Mouse (Mus musculus): Measurements from ENCODE around the gene Hdgfl3. TPM values are rescaled to one million over a fixed set of nuclear protein-coding genes. Genes with fewer than 3 reads are reported as not detected.

Hdgfl3 gene
- polyA plus RNA-seq, 1 experiment: 1.4 TPM

- 2% methylated on average over 3 of the region's 3 CpGs for WGBS
- H3K4me3 ChIP-seq (replicated peaks; ENCODE audit: control insufficient read depth, low read depth, low read length): no peak overlapping the region
- no peaks in the 10 kb centered on the region for H3K4me1 ChIP-seq (ENCODE audit: control insufficient read depth, insufficient read depth, low read length)
- no peak overlapping the region for H3K27ac ChIP-seq (ENCODE audit: control insufficient read depth, insufficient read depth, low read depth, low read length, poor library complexity)
- no peak for TF ChIP-seq POLR2A (IDR thresholded peaks at IDR 0.05; ENCODE audit: borderline replicate concordance, control insufficient read depth, low read depth, low read length)
- TF ChIP-seq CTCF (IDR thresholded peaks at IDR 0.05; ENCODE audit: control insufficient read depth, insufficient read depth, low read length): 0 out of 2 replicates have a peak, but pooled peaks have one; percentile 7
These were observed 25.4 kb upstream of the Hdgfl3 start for GRCm38 (mm10) chr7:81959704-81960103.

GRCm38 (mm10) chr7:81954208-81954846 is 20.1 kb upstream of the Hdgfl3 start:
- Histone ChIP-seq H3K4me3 (replicated peaks; ENCODE audit: control insufficient read depth, low read depth, low read length) (no peak overlapping the region), H3K27ac (ENCODE audit: control insufficient read depth, insufficient read depth, low read depth, low read length, poor library complexity) (no peak overlapping the region), H3K4me1 (ENCODE audit: control insufficient read depth, insufficient read depth, low read length) (no peaks in the 10 kb centered on the region)
- TF ChIP-seq POLR2A (IDR thresholded peaks at IDR 0.05; ENCODE audit: borderline replicate concordance, control insufficient read depth, low read depth, low read length): no peak
- peak; percentile 18; the same call in 1 of the 2 replicates for TF ChIP-seq CTCF (IDR thresholded peaks at IDR 0.05; ENCODE audit: control insufficient read depth, insufficient read depth, low read length)

- 70% methylated on average over 2 of the region's 2 CpGs for WGBS
- Histone ChIP-seq H3K4me3 (replicated peaks; ENCODE audit: control insufficient read depth, low read depth, low read length) (no peak overlapping the region), H3K4me1 (ENCODE audit: control insufficient read depth, insufficient read depth, low read length) (no peaks in the 10 kb centered on the region), H3K27ac (ENCODE audit: control insufficient read depth, insufficient read depth, low read depth, low read length, poor library complexity) (no peak overlapping the region)
- TF ChIP-seq CTCF (IDR thresholded peaks at IDR 0.05; ENCODE audit: control insufficient read depth, insufficient read depth, low read length) (no peak), POLR2A (IDR thresholded peaks at IDR 0.05; ENCODE audit: borderline replicate concordance, control insufficient read depth, low read depth, low read length) (no peak)
These were observed 16.2 kb upstream of the Hdgfl3 start for GRCm38 (mm10) chr7:81950499-81950898.

- 41% methylated on average over 4 of the region's 4 CpGs for WGBS
- TF ChIP-seq CTCF (IDR thresholded peaks at IDR 0.05; ENCODE audit: control insufficient read depth, insufficient read depth, low read length) (no peak), POLR2A (IDR thresholded peaks at IDR 0.05; ENCODE audit: borderline replicate concordance, control insufficient read depth, low read depth, low read length) (no peak)
These were observed 11.1 kb upstream of the Hdgfl3 start for GRCm38 (mm10) chr7:81945398-81945797.

GRCm38 (mm10) chr7:81934806-81935205 is 533 bp upstream of the Hdgfl3 start:
- Histone ChIP-seq H3K27ac (ENCODE audit: control insufficient read depth, insufficient read depth, low read depth, low read length, poor library complexity) (no peak overlapping the region), H3K4me1 (ENCODE audit: control insufficient read depth, insufficient read depth, low read length) (no peaks in the 10 kb centered on the region), H3K4me3 (replicated peaks; ENCODE audit: control insufficient read depth, low read depth, low read length) (no peak overlapping the region)
- WGBS: 36% methylated on average over 5 of the region's 5 CpGs
- no peak for TF ChIP-seq CTCF (IDR thresholded peaks at IDR 0.05; ENCODE audit: control insufficient read depth, insufficient read depth, low read length)
- TF ChIP-seq POLR2A (IDR thresholded peaks at IDR 0.05; ENCODE audit: borderline replicate concordance, control insufficient read depth, low read depth, low read length): no peak

More at GRCm38 (mm10) chr7:81945398-81945797, 11.1 kb upstream of the Hdgfl3 start:
- Histone ChIP-seq H3K4me1 (ENCODE audit: control insufficient read depth, insufficient read depth, low read length) (no peaks in the 10 kb centered on the region), H3K4me3 (replicated peaks; ENCODE audit: control insufficient read depth, low read depth, low read length) (no peak overlapping the region), H3K27ac (ENCODE audit: control insufficient read depth, insufficient read depth, low read depth, low read length, poor library complexity) (no peak overlapping the region)

- under 1% methylated on average over 103 of the region's 103 CpGs for WGBS
- H3K4me3 ChIP-seq (replicated peaks; ENCODE audit: control insufficient read depth, low read depth, low read length): peak overlapping the region; percentile 20
- TF ChIP-seq CTCF (IDR thresholded peaks at IDR 0.05; ENCODE audit: control insufficient read depth, insufficient read depth, low read length) (no peak), POLR2A (IDR thresholded peaks at IDR 0.05; ENCODE audit: borderline replicate concordance, control insufficient read depth, low read depth, low read length) (no peak)
- H3K4me1 ChIP-seq (ENCODE audit: control insufficient read depth, insufficient read depth, low read length): no peaks in the 10 kb centered on the region
- H3K27ac ChIP-seq (ENCODE audit: control insufficient read depth, insufficient read depth, low read depth, low read length, poor library complexity): no peak overlapping the region
These were observed 539 bp downstream of the Hdgfl3 start for GRCm38 (mm10) chr7:81933601-81934266.

GRCm38 (mm10) chr7:81933061-81933600 is 1.1 kb downstream of the Hdgfl3 start:
- WGBS: 7% methylated on average over 23 of the region's 23 CpGs
- Histone ChIP-seq H3K4me1 (ENCODE audit: control insufficient read depth, insufficient read depth, low read length) (no peaks in the 10 kb centered on the region), H3K27ac (ENCODE audit: control insufficient read depth, insufficient read depth, low read depth, low read length, poor library complexity) (no peak overlapping the region), H3K4me3 (replicated peaks; ENCODE audit: control insufficient read depth, low read depth, low read length) (peak overlapping the region; percentile 9)
- TF ChIP-seq POLR2A (IDR thresholded peaks at IDR 0.05; ENCODE audit: borderline replicate concordance, control insufficient read depth, low read depth, low read length): no peak
- no peak for TF ChIP-seq CTCF (IDR thresholded peaks at IDR 0.05; ENCODE audit: control insufficient read depth, insufficient read depth, low read length)

- H3K27ac ChIP-seq (ENCODE audit: control insufficient read depth, insufficient read depth, low read depth, low read length, poor library complexity): no peak overlapping the region
- no peaks in the 10 kb centered on the region for H3K4me1 ChIP-seq (ENCODE audit: control insufficient read depth, insufficient read depth, low read length)
- no peak overlapping the region for H3K4me3 ChIP-seq (replicated peaks; ENCODE audit: control insufficient read depth, low read depth, low read length)
- 38% methylated on average over 5 of the region's 5 CpGs for WGBS
- no peak for TF ChIP-seq CTCF (IDR thresholded peaks at IDR 0.05; ENCODE audit: control insufficient read depth, insufficient read depth, low read length)
- no peak for TF ChIP-seq POLR2A (IDR thresholded peaks at IDR 0.05; ENCODE audit: borderline replicate concordance, control insufficient read depth, low read depth, low read length)
These were observed 1.7 kb downstream of the Hdgfl3 start for GRCm38 (mm10) chr7:81932521-81933045.

All from bone marrow, adult 2 months (tissue).